Mouse (Mus musculus): ENCODE data around the gene Slf2. TPM values are rescaled to one million over a fixed set of nuclear protein-coding genes. Genes with fewer than 3 reads are reported as not detected.

Slf2 gene
- polyA plus RNA-seq, 1 experiment: 20.6 TPM

GRCm38 (mm10) chr19:44977148-44977547 is 46.2 kb downstream of the Slf2 start:
- H3K27ac ChIP-seq (ENCODE audit: insufficient read depth, low read depth, low read length): no peak overlapping the region

DNA sequence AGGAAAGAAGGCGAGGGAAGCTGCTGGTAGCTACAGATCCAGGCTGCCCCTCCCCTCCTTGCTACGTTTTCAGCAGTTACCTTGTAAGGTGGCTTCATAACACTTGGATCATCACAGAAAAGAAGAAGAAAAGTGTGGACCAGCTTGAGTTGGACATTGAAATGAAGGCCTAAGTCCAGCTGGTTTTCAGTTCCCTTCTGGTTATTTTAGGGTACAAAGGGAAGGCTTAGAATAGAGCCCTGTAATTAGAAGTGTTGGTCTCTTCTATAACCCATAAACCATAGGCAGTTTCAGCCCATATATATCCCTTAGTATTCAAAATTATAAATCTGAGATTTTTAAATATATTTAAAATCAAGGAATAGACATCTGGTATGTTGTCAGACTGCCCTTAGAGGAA is 49.8 kb downstream of the Slf2 start:
- Histone ChIP-seq H3K27ac (ENCODE audit: insufficient read depth, low read depth, low read length) (peak overlapping the region; percentile 26), H3K4me3 (ENCODE audit: insufficient read depth, low read length) (no peak overlapping the region), H3K4me1 (ENCODE audit: control insufficient read depth, insufficient read depth, low read length) (peaks cover 27% of the 10 kb centered on the region)
- TF ChIP-seq CTCF (IDR thresholded peaks at IDR 0.05; ENCODE audit: low read depth, low read length) (no peak), POLR2A (IDR thresholded peaks at IDR 0.05; ENCODE audit: borderline replicate concordance, low read depth, low read length) (no peak)

More at GRCm38 (mm10) chr19:44977148-44977547, 46.2 kb downstream of the Slf2 start:
- Histone ChIP-seq H3K4me1 (ENCODE audit: control insufficient read depth, insufficient read depth, low read length) (peaks cover 14% of the 10 kb centered on the region), H3K4me3 (ENCODE audit: insufficient read depth, low read length) (no peak overlapping the region)
- no peak for TF ChIP-seq POLR2A (IDR thresholded peaks at IDR 0.05; ENCODE audit: borderline replicate concordance, low read depth, low read length)
- no peak for TF ChIP-seq CTCF (IDR thresholded peaks at IDR 0.05; ENCODE audit: low read depth, low read length)

DNA sequence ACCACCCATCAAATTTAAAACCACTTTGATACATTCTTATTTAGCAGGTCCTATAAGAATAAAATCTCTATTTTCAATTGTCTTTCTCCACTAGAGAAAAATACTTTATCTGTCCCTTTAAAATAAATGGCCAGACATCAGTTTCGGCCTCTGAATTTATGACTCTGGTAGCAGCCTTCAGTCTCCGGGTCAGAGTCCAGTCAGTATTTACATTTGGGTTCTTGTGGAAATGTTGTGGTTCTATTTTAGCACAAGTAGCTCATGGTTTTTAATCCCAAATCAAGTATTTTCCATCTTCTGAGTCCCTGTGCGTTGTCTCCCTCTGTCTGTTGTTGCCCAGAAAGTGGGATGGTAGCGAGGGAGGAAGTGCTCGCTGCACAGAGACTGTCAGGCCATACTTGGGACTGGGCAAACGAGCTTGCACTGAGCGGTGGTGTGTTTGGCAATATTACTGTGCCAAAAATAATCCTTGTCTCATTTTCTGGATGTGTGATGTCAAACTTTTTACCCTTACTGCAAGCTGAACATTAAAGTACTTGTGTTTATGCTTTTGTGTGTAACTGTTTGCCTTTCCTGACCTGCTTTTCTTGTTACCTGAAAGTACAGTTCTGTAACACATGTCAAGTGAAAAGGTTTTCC is 51.6 kb downstream of the Slf2 start:
- peaks cover 38% of the 10 kb centered on the region for H3K4me1 ChIP-seq (ENCODE audit: control insufficient read depth, insufficient read depth, low read length)
- H3K27ac ChIP-seq (ENCODE audit: insufficient read depth, low read depth, low read length): peak overlapping the region; percentile 67
- no peak overlapping the region for H3K4me3 ChIP-seq (ENCODE audit: insufficient read depth, low read length)
- TF ChIP-seq POLR2A (IDR thresholded peaks at IDR 0.05; ENCODE audit: borderline replicate concordance, low read depth, low read length) (no peak), CTCF (IDR thresholded peaks at IDR 0.05; ENCODE audit: low read depth, low read length) (no peak)

DNA sequence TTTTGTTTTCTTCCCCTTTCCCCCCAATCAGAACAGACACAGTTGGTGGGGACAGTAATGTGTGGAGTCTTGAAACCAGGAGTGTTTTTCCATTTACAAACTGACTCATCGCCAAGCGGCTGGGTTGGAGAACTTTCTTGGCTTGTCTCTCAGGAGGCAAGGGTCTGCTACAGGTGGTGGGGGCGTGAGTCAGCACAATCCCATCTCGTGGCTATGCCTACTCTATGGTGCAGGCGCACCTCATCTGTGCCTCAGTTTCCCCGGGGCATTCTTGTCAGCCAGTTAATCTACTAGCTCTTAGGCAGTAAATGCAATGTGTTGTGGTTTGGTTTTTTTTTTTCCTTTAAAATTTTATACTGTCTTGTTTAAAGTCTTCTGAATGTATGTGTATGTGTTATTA is 52.4 kb downstream of the Slf2 start:
- Histone ChIP-seq H3K4me3 (ENCODE audit: insufficient read depth, low read length) (no peak overlapping the region), H3K4me1 (ENCODE audit: control insufficient read depth, insufficient read depth, low read length) (peaks cover 39% of the 10 kb centered on the region), H3K27ac (ENCODE audit: insufficient read depth, low read depth, low read length) (no peak overlapping the region)
- TF ChIP-seq POLR2A (IDR thresholded peaks at IDR 0.05; ENCODE audit: borderline replicate concordance, low read depth, low read length): no peak
- TF ChIP-seq CTCF (IDR thresholded peaks at IDR 0.05; ENCODE audit: low read depth, low read length): no peak

- TF ChIP-seq POLR2A (IDR thresholded peaks at IDR 0.05; ENCODE audit: borderline replicate concordance, low read depth, low read length) (no peak), CTCF (IDR thresholded peaks at IDR 0.05; ENCODE audit: low read depth, low read length) (no peak)
- H3K4me1 ChIP-seq (ENCODE audit: control insufficient read depth, insufficient read depth, low read length): peaks cover 39% of the 10 kb centered on the region
- no peak overlapping the region for H3K27ac ChIP-seq (ENCODE audit: insufficient read depth, low read depth, low read length)
- H3K4me3 ChIP-seq (ENCODE audit: insufficient read depth, low read length): no peak overlapping the region
Measured at GRCm38 (mm10) chr19:44984420-44984819, 53.5 kb downstream of the Slf2 start.

DNA sequence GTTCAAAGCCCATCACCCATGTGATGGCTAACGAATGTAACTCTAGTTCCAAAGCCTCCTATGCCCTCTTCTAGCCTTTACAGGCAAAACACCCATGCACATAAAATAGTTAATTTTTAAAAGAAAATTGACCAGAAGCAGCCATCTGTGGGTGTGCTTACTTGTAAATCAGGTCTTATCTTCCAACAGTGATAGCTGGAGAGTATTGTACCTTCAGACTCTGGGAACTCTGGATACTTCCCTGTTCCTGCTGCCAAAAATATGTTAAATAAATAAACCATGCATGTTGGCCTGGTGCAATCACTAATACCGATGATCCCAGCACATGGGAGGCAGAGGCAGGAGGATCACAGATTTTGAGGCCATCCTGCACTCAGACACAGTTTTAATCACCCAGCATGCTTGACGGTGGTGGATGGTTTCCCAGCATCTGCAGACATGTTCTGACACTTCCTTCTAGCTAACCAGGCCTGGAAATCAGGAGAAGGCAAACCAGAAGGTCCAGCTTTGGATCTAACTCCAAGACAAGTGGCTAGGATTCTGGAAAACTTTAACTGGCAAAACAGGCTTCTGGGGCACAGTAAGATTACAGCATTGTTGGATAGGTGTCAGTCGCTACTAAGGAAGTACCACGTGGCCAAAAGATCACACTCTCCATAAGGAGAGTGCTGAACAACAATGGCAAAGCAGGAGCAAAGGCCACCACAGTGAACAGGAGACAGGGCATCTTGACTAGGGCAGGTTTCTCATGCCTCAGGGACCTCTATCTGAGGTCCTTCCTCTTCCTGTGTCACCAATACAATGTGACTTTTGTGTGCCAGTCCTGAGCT is 54.4 kb downstream of the Slf2 start:
- TF ChIP-seq CTCF (IDR thresholded peaks at IDR 0.05; ENCODE audit: low read depth, low read length): no peak
- TF ChIP-seq POLR2A (IDR thresholded peaks at IDR 0.05; ENCODE audit: borderline replicate concordance, low read depth, low read length): no peak
- peaks cover 37% of the 10 kb centered on the region for H3K4me1 ChIP-seq (ENCODE audit: control insufficient read depth, insufficient read depth, low read length)
- H3K27ac ChIP-seq (ENCODE audit: insufficient read depth, low read depth, low read length): no peak overlapping the region
- H3K4me3 ChIP-seq (ENCODE audit: insufficient read depth, low read length): no peak overlapping the region

DNA sequence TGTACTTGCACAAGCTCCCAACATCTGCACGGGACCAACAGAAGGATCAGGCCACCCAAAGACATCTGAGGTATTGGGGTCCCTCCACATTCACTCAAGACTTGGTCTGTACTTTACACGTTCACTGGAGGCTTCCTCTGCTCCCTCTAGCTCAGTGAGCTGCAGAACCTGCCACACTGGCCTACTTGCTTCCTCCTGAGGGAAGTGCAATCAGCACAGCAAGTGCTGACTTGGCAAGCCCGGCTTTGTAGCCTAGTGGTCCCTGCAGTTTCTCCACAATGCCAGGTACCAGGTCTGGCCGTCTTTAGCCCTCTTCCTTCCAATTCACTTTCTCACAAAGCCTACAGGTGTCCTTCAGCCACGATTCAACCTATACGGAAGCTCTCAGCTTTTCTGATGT is 56.1 kb downstream of the Slf2 start:
- H3K27ac ChIP-seq (ENCODE audit: insufficient read depth, low read depth, low read length): no peak overlapping the region
- TF ChIP-seq CTCF (IDR thresholded peaks at IDR 0.05; ENCODE audit: low read depth, low read length) (no peak), POLR2A (IDR thresholded peaks at IDR 0.05; ENCODE audit: borderline replicate concordance, low read depth, low read length) (no peak)
- H3K4me1 ChIP-seq (ENCODE audit: control insufficient read depth, insufficient read depth, low read length): peaks cover 24% of the 10 kb centered on the region
- no peak overlapping the region for H3K4me3 ChIP-seq (ENCODE audit: insufficient read depth, low read length)

- Histone ChIP-seq H3K4me1 (ENCODE audit: control insufficient read depth, insufficient read depth, low read length) (peaks cover 21% of the 10 kb centered on the region), H3K27ac (ENCODE audit: insufficient read depth, low read depth, low read length) (no peak overlapping the region), H3K4me3 (ENCODE audit: insufficient read depth, low read length) (no peak overlapping the region)
- TF ChIP-seq POLR2A (IDR thresholded peaks at IDR 0.05; ENCODE audit: borderline replicate concordance, low read depth, low read length): no peak
- no peak for TF ChIP-seq CTCF (IDR thresholded peaks at IDR 0.05; ENCODE audit: low read depth, low read length)
Measured at GRCm38 (mm10) chr19:44987851-44988250, 56.9 kb downstream of the Slf2 start.

GRCm38 (mm10) chr19:44988321-44988720 is 57.4 kb downstream of the Slf2 start:
- TF ChIP-seq CTCF (IDR thresholded peaks at IDR 0.05; ENCODE audit: low read depth, low read length): no peak
- TF ChIP-seq POLR2A (IDR thresholded peaks at IDR 0.05; ENCODE audit: borderline replicate concordance, low read depth, low read length): no peak
- Histone ChIP-seq H3K27ac (ENCODE audit: insufficient read depth, low read depth, low read length) (no peak overlapping the region), H3K4me3 (ENCODE audit: insufficient read depth, low read length) (no peak overlapping the region), H3K4me1 (ENCODE audit: control insufficient read depth, insufficient read depth, low read length) (peaks cover 17% of the 10 kb centered on the region)
